Mouse (Mus musculus): ENCODE measurements at regions not wholly inside any gene's neighbourhood (a gene's known extent, or its start where the extent isn't known, plus 50 kb on each side); places are given as distances from the start of the nearest gene placed in this dataset.

GRCm38 (mm10) chr12:16436961-16437360, 173.8 kb downstream of the Lpin1 start:
- no peak for TF ChIP-seq CTCF (conservative IDR thresholded peaks at IDR 0.05; ENCODE audit: low read length)
- TF ChIP-seq NANOG (IDR thresholded peaks at IDR 0.05; ENCODE audit: borderline replicate concordance, low read length), result no peak
